Mouse (Mus musculus) CH12.LX (cell line): ENCODE measurements around the gene St8sia1. TPM values are rescaled to one million over a fixed set of nuclear protein-coding genes. Genes with fewer than 3 reads are reported as not detected.
"Not testable (repeated sequence)": the region's sequence is repeated elsewhere in the genome, so short reads cannot be mapped to it uniquely, and the experiment has no call there.

ENCODE experiments used
- DNase-seq: peaks from one replicate; pipeline ENCODE4 v3.0.0-alpha.2; 2013; ENCODE audit errors: extremely low read depth
- H3K27ac ChIP-seq: 2 replicates; pipeline ENCODE4 v1.5.1; 2012; ENCODE audit warnings: low read depth, mild to moderate bottlenecking, control low read depth, moderate library complexity; ENCODE audit not compliant: insufficient read depth
- H3K27me3 ChIP-seq: replicated peaks from 2 replicates; pipeline ENCODE3; 2012; ENCODE audit warnings: inconsistent platforms
- H3K36me3 ChIP-seq, 2 experiments: replicated peaks in 1 of 2; 2 replicates each; pipeline versions ENCODE3 to v1.6.1; 2012; ENCODE audit warnings: inconsistent platforms in 1 of 2, low read length in 1 of 2, mild to moderate bottlenecking in 1 of 2, mixed read lengths in 1 of 2, moderate library complexity in 1 of 2; ENCODE audit not compliant: control insufficient read depth in 1 of 2, insufficient read depth in 1 of 2
- H3K4me1 ChIP-seq, 2 experiments: 2 replicates each; pipeline ENCODE4 v1.6.1; 2012; ENCODE audit warnings: inconsistent platforms in 1 of 2, moderate library complexity in 1 of 2; ENCODE audit not compliant: insufficient read depth in 2 of 2, control insufficient read depth in 1 of 2
- H3K4me2 ChIP-seq: 2 replicates; pipeline ENCODE4 v1.6.1; 2012; ENCODE audit warnings: low read depth, mild to moderate bottlenecking, control low read depth; ENCODE audit not compliant: poor library complexity, insufficient read depth, severe bottlenecking
- H3K4me3 ChIP-seq, 3 experiments: fragments of 150-350 bp in 1 of 3; sonication (generic) in 1 of 3; replicated peaks in 1 of 3; 2 replicates each; pipeline versions ENCODE3 to v1.5.1; 2011 to 2012; ENCODE audit warnings: low read depth in 2 of 3, low read length in 2 of 3, mild to moderate bottlenecking in 2 of 3, moderate library complexity in 2 of 3, control low read depth in 1 of 3, improper control_type of control experiment in 1 of 3, inconsistent platforms in 1 of 3, mixed read lengths in 1 of 3; ENCODE audit not compliant: poor library complexity in 1 of 3
- H3K79me2 ChIP-seq: replicated peaks from 2 replicates; pipeline ENCODE4 v1.6.1; 2012; ENCODE audit warnings: mild to moderate bottlenecking, moderate library complexity; ENCODE audit not compliant: control insufficient read depth, poor library complexity, insufficient read depth, severe bottlenecking; ENCODE audit errors: extremely low read depth
- H3K9ac ChIP-seq: 2 replicates; pipeline ENCODE4 v1.6.1; 2012; ENCODE audit warnings: low read depth, mild to moderate bottlenecking, control low read depth, moderate library complexity; ENCODE audit not compliant: insufficient read depth
- H3K9me3 ChIP-seq: replicated peaks from 2 replicates; pipeline ENCODE3; 2012; ENCODE audit warnings: low read length, inconsistent platforms, mixed read lengths
- E2F4 ChIP-seq: IDR thresholded peaks from 2 replicates; pipeline ENCODE4 v1.6.1; 2011; ENCODE audit warnings: low read depth, low read length, improper control_type of control experiment; ENCODE audit not compliant: insufficient replicate concordance
- ELF1 ChIP-seq: IDR thresholded peaks from 2 replicates; pipeline ENCODE4 v1.6.1; 2014; ENCODE audit warnings: low read depth, mild to moderate bottlenecking, inconsistent platforms, low read length, improper control_type of control experiment
- IRF4 ChIP-seq: IDR thresholded peaks from 2 replicates; pipeline ENCODE4 v1.6.1; 2014; ENCODE audit warnings: low read depth, mild to moderate bottlenecking, inconsistent platforms, low read length, improper control_type of control experiment
- JUN ChIP-seq: IDR thresholded peaks from 2 replicates; pipeline ENCODE4 v1.6.1; 2011; ENCODE audit warnings: low read depth, mild to moderate bottlenecking, low read length, improper control_type of control experiment, moderate library complexity; ENCODE audit not compliant: insufficient read depth
- MAFK ChIP-seq: IDR thresholded peaks from 2 replicates; pipeline ENCODE4 v1.6.1; 2011; ENCODE audit warnings: low read length, improper control_type of control experiment; ENCODE audit not compliant: insufficient replicate concordance
- ZC3H11A ChIP-seq: IDR thresholded peaks from 2 replicates; pipeline ENCODE4 v1.6.1; 2012; ENCODE audit warnings: low read depth, mild to moderate bottlenecking, inconsistent platforms, low read length, improper control_type of control experiment
- ZKSCAN1 ChIP-seq: IDR thresholded peaks from 2 replicates; pipeline ENCODE4 v1.6.1; 2012; ENCODE audit warnings: low read depth, inconsistent platforms, low read length, improper control_type of control experiment, borderline replicate concordance
- ZMIZ1 ChIP-seq: IDR thresholded peaks from 2 replicates; pipeline ENCODE4 v1.6.1; 2012; ENCODE audit warnings: low read depth, mild to moderate bottlenecking, inconsistent platforms, low read length, improper control_type of control experiment
- dilution Hi-C: fragments of 300-500 bp; cut with MboI; formaldehyde crosslinking; loops from 2 replicates; pipeline ENCODE4 v1.14.3; 2020; ENCODE audit warnings: low sequenced_read_pairs; ENCODE audit not compliant: extremely low pct_unique_long_range_greater_than_20kb, extremely low pct_ligation_motif_present
- in situ Hi-C: fragments of 300-500 bp; cut with MboI; formaldehyde crosslinking; loops from 3 replicates; pipeline ENCODE4 v1.14.3; 2019; ENCODE audit warnings: low sequenced_read_pairs, low pct_ligation_motif_present, low pct_unique_long_range_greater_than_20kb, mixed read lengths
- polyA plus RNA-seq: library from polyadenylated mRNA; unstranded; fragments of >175 nt; gene quantifications from 2 replicates; pipeline ENCODE4 v1.2.1, GENCODE M21; 2012; ENCODE audit warnings: low read depth; ENCODE audit not compliant: insufficient read length
- total RNA-seq, 2 experiments: library from RNA; depleted of rRNA; stranded (reverse); fragments of 300-350 nt in 1 of 2; fragments of >200 nt in 1 of 2; gene quantifications; 2 replicates each; pipeline ENCODE4 v1.2.3; 2012 to 2014

Gene St8sia1
- total and polyA plus RNA-seq, 3 experiments: 0.13 to 0.51 (median 0.20) TPM

GRCm38 (mm10) chr6:142987616-142988015 lies 23.4 kb upstream of the St8sia1 start:
- dilution Hi-C loops: no loop called here
- H3K4me3 ChIP-seq: no peak overlapping the region
- no peaks in the 10 kb centered on the region for H3K36me3 ChIP-seq
- H3K4me2 ChIP-seq: peak overlapping the region; percentile 21; the same call in 1 of the 2 replicates
- H3K4me1 ChIP-seq: peaks cover 22 to 50% of the 10 kb centered on the region in 2 experiments
- H3K79me2 ChIP-seq: no peaks in the 10 kb centered on the region
- no peaks in the 10 kb centered on the region for H3K9me3 ChIP-seq
- TF ChIP-seq IRF4: no peak
- TF ChIP-seq MAFK: no peak
- no peak for TF ChIP-seq E2F4
- no peak for TF ChIP-seq ZC3H11A
- no peak for TF ChIP-seq ZMIZ1
- TF ChIP-seq ELF1: no peak
- no peak for TF ChIP-seq ZKSCAN1
- TF ChIP-seq JUN: no peak
- H3K9ac ChIP-seq: no peak overlapping the region
- no peak for DNase-seq
- H3K27ac ChIP-seq: no peak overlapping the region
- in situ Hi-C loops: no loop called here
- no peaks in the 10 kb centered on the region for H3K27me3 ChIP-seq

- H3K27ac ChIP-seq, in situ Hi-C loops, H3K9me3 ChIP-seq, H3K27me3 ChIP-seq, H3K36me3 ChIP-seq, H3K79me2 ChIP-seq, dilution Hi-C loops, DNase-seq, H3K4me2 ChIP-seq, H3K4me3 ChIP-seq, H3K9ac ChIP-seq: not testable (repeated sequence)
- peaks cover 22 to 42% of the 10 kb centered on the region in 2 experiments for H3K4me1 ChIP-seq
These were observed 22.5 kb upstream of the St8sia1 start for GRCm38 (mm10) chr6:142986706-142987105.

- H3K27ac ChIP-seq, H3K9me3 ChIP-seq, H3K9ac ChIP-seq, in situ Hi-C loops, H3K4me2 ChIP-seq, H3K79me2 ChIP-seq, H3K36me3 ChIP-seq, H3K27me3 ChIP-seq, H3K4me3 ChIP-seq, dilution Hi-C loops, DNase-seq: not testable (repeated sequence)
- peaks cover 18 to 33% of the 10 kb centered on the region in 2 experiments for H3K4me1 ChIP-seq
These were observed 21.4 kb upstream of the St8sia1 start for GRCm38 (mm10) chr6:142985561-142986238.
